Mouse (Mus musculus): ENCODE measurements around the gene Tmem40. TPM values are rescaled to one million over a fixed set of nuclear protein-coding genes. Genes with fewer than 3 reads are reported as not detected.

Tmem40 gene
- total and polyA plus RNA-seq, 3 experiments, result 0.92 to 2.4 TPM; not detected in 1

DNA sequence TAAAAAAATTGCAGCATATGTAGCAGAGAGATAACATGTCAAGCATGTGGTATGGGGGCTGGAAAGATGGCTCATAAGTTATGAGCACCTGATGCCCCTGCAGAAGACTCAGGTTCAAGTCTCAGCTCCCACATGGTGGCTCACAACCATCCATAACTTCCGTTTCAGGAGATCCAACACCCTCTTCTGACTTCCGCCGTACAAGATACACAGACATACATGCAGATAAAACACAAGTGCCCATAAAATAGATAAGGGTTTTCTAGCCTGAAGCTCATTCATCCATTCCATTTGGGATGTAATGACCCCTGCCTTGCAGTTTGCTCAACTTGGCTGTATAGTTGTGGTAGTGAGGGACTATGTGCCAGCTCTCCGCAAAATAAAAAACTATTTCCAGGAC, 72.1 kb downstream of the Tmem40 start:
- WGBS, result 70% methylated on average over 4 of the region's 4 CpGs
- no peak overlapping the region for H3K27ac ChIP-seq
- no peak for TF ChIP-seq POLR2A (IDR thresholded peaks at IDR 0.05; ENCODE audit: insufficient read depth, low read depth, low read length)
- no peak for TF ChIP-seq CTCF (IDR thresholded peaks at IDR 0.05)
- no peak for TF ChIP-seq EP300 (IDR thresholded peaks at IDR 0.05; ENCODE audit: insufficient read depth, low read depth, low read length)

DNA sequence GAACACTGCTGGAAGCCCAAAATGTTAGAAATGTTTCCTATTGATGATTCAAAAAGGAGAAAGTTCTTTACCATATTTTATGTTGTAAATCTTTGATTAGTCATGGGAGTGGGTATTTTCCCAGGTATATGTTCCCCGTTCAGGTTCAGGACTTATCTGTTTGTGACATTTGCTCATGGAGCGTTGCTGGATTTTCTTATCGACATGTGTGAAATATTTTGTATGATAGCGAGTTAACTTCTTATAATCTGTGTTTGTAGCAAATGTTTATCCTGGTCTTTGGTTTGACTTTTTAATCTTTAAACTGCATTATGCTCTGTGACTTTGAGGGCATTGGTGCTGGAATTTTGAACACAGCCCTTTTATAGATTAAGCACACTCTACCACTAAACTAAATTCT, 73.6 kb downstream of the Tmem40 start:
- Histone ChIP-seq H3K79me2 (replicated peaks; ENCODE audit: control insufficient read depth, insufficient read depth, low read length) (no peaks in the 10 kb centered on the region), H3K36me3 (ENCODE audit: control insufficient read depth, insufficient read depth, low read length) (no peaks in the 10 kb centered on the region), H3K27ac (no peak overlapping the region), H3K4me3 (no peak overlapping the region), H3K4me1 (ENCODE audit: control insufficient read depth, insufficient read depth, low read length) (peaks cover 1% of the 10 kb centered on the region; the same call in 1 of the 2 replicates), H3K9ac (ENCODE audit: low read depth, low read length) (no peak overlapping the region), H3K27me3 (ENCODE audit: control insufficient read depth, insufficient read depth, low read length) (no peaks in the 10 kb centered on the region)
- intact Hi-C loops (cut with DNase I), result no loop called here
- no peak for DNase-seq
- TF ChIP-seq CTCF (IDR thresholded peaks at IDR 0.05), result no peak
- no peak for TF ChIP-seq POLR2A (IDR thresholded peaks at IDR 0.05; ENCODE audit: insufficient read depth, low read depth, low read length)
- TF ChIP-seq EP300 (IDR thresholded peaks at IDR 0.05; ENCODE audit: insufficient read depth, low read depth, low read length), result no peak
- WGBS, result 67% methylated on average over 4 of the region's 4 CpGs

More for the DNA sequence above, 72.1 kb downstream of the Tmem40 start:
- no peaks in the 10 kb centered on the region for H3K27me3 ChIP-seq (ENCODE audit: control insufficient read depth, insufficient read depth, low read length)
- H3K79me2 ChIP-seq (replicated peaks; ENCODE audit: control insufficient read depth, insufficient read depth, low read length), result no peaks in the 10 kb centered on the region
- H3K9ac ChIP-seq (ENCODE audit: low read depth, low read length), result no peak overlapping the region
- H3K4me1 ChIP-seq (ENCODE audit: control insufficient read depth, insufficient read depth, low read length), result peaks cover 4% of the 10 kb centered on the region; the same call in 1 of the 2 replicates
- DNase-seq, result no peak
- H3K4me3 ChIP-seq, result no peak overlapping the region
- no peaks in the 10 kb centered on the region for H3K36me3 ChIP-seq (ENCODE audit: control insufficient read depth, insufficient read depth, low read length)
- intact Hi-C loops (cut with DNase I), result no loop called here

DNA sequence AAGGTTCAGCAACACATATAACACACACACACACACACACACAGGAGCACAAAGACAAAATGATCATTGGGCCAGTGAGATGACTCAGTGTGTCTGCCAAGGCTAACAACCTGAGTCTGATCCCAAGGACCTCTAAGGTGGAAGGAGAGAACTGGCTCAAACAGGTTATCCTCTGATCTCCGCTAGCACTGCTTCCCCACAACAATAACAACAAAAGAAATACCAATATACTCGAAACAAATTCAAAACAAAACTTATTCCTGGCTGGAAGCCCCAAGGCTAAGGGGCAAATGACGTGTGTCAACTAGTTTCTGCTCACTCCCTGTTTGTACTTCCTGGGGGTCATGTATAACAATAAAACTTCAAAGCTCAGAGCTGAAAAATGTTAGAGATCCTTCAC, 74.5 kb downstream of the Tmem40 start:
- H3K27ac ChIP-seq, result no peak overlapping the region
- H3K36me3 ChIP-seq (ENCODE audit: control insufficient read depth, insufficient read depth, low read length), result no peaks in the 10 kb centered on the region
- H3K4me1 ChIP-seq (ENCODE audit: control insufficient read depth, insufficient read depth, low read length), result peaks cover 1% of the 10 kb centered on the region; the same call in 1 of the 2 replicates
- no peak for TF ChIP-seq POLR2A (IDR thresholded peaks at IDR 0.05; ENCODE audit: insufficient read depth, low read depth, low read length)
- TF ChIP-seq CTCF (IDR thresholded peaks at IDR 0.05), result no peak
- TF ChIP-seq EP300 (IDR thresholded peaks at IDR 0.05; ENCODE audit: insufficient read depth, low read depth, low read length), result no peak
- no peak for DNase-seq
- no peak overlapping the region for H3K4me3 ChIP-seq
- 71% methylated on average over 3 of the region's 3 CpGs for WGBS
- H3K9ac ChIP-seq (ENCODE audit: low read depth, low read length), result no peak overlapping the region
- H3K79me2 ChIP-seq (replicated peaks; ENCODE audit: control insufficient read depth, insufficient read depth, low read length), result no peaks in the 10 kb centered on the region
- H3K27me3 ChIP-seq (ENCODE audit: control insufficient read depth, insufficient read depth, low read length), result no peaks in the 10 kb centered on the region
- intact Hi-C loops (cut with DNase I), result no loop called here

DNA sequence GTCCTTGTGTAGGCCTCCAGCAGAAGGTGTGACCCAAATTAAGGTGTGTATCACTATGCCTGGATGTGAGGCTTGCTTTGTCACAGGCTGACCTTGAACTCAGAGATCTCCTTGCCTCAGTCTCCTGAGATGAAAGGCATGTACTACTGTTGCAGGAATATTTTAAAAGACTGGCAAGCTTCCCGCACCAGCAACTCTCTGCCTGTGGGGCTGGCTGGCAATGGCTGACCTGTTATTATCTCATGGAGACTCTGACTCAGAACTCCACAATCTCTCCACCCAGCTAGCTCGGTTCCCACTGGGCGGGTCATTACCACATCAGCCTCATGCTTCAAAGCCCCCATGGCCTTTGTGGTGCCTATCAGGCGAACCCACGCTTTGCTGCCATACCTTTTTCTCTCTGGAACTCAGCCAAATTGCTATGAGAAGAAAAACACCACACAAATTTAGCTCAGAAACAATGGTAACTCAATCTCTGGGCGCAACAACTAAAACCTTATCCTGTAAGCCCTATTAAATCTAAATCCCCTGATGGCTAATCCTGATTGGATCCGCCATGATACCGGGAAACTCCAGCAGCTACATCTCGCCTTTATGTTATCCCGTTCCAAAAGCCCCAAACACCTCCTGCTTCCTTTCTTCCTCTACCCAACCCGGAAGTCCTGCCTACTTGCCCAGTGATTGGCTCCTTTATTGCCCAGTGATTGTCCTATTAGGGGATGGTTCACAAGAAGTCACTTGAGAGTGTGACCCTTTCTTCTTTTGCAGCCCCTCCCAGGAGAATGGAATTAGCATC, 77.2 kb downstream of the Tmem40 start:
- Histone ChIP-seq H3K36me3 (ENCODE audit: control insufficient read depth, insufficient read depth, low read length) (no peaks in the 10 kb centered on the region), H3K27me3 (ENCODE audit: control insufficient read depth, insufficient read depth, low read length) (no peaks in the 10 kb centered on the region)
- 53% methylated on average over 11 of the region's 11 CpGs for WGBS

GRCm38 (mm10) chr6:115684271-115684670, 77.9 kb downstream of the Tmem40 start:
- DNase-seq, result no peak
- H3K36me3 ChIP-seq (ENCODE audit: control insufficient read depth, insufficient read depth, low read length), result no peaks in the 10 kb centered on the region
- TF ChIP-seq POLR2A (IDR thresholded peaks at IDR 0.05; ENCODE audit: insufficient read depth, low read depth, low read length) (no peak), EP300 (IDR thresholded peaks at IDR 0.05; ENCODE audit: insufficient read depth, low read depth, low read length) (no peak), CTCF (IDR thresholded peaks at IDR 0.05) (no peak)
- H3K27me3 ChIP-seq (ENCODE audit: control insufficient read depth, insufficient read depth, low read length), result no peaks in the 10 kb centered on the region
- no peak overlapping the region for H3K27ac ChIP-seq
- intact Hi-C loops (cut with DNase I), result no loop called here
- WGBS, result 95% methylated on average over 2 of the region's 2 CpGs
- H3K9ac ChIP-seq (ENCODE audit: low read depth, low read length), result no peak overlapping the region
- no peaks in the 10 kb centered on the region for H3K4me1 ChIP-seq (ENCODE audit: control insufficient read depth, insufficient read depth, low read length)
- H3K79me2 ChIP-seq (replicated peaks; ENCODE audit: control insufficient read depth, insufficient read depth, low read length), result no peaks in the 10 kb centered on the region
- no peak overlapping the region for H3K4me3 ChIP-seq

More for the DNA sequence above, 77.2 kb downstream of the Tmem40 start:
- no peak overlapping the region for H3K4me3 ChIP-seq
- TF ChIP-seq EP300 (IDR thresholded peaks at IDR 0.05; ENCODE audit: insufficient read depth, low read depth, low read length) (no peak), CTCF (IDR thresholded peaks at IDR 0.05) (no peak), POLR2A (IDR thresholded peaks at IDR 0.05; ENCODE audit: insufficient read depth, low read depth, low read length) (no peak)
- H3K79me2 ChIP-seq (replicated peaks; ENCODE audit: control insufficient read depth, insufficient read depth, low read length), result no peaks in the 10 kb centered on the region
- H3K27ac ChIP-seq, result no peak overlapping the region
- no peak overlapping the region for H3K9ac ChIP-seq (ENCODE audit: low read depth, low read length)
- intact Hi-C loops (cut with DNase I), result no loop called here
- no peaks in the 10 kb centered on the region for H3K4me1 ChIP-seq (ENCODE audit: control insufficient read depth, insufficient read depth, low read length)
- DNase-seq, result no peak

DNA sequence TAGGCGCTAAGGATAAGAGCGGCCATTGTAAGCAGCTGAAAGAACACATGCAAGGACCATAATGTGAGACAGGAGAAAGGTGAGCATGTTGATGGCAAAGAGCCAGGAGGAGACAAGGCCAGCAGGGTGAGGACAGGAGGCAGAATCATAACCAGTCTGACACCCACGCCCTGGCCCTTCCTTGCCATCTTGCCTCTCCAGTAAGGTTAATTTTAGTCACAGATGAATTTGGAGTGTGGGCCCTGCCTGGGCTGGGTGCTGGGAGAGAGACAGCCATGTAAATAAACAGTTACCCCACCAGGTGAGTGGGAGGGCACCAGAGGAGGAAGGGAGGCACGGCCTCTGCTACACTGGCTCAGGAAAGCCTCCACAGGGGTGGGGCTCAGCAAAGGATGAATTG, 81.1 kb downstream of the Tmem40 start:
- no peak overlapping the region for H3K9ac ChIP-seq (ENCODE audit: low read depth, low read length)
- H3K27ac ChIP-seq, result no peak overlapping the region
- H3K4me1 ChIP-seq (ENCODE audit: control insufficient read depth, insufficient read depth, low read length), result peaks cover 1% of the 10 kb centered on the region; the same call in 1 of the 2 replicates
- H3K27me3 ChIP-seq (ENCODE audit: control insufficient read depth, insufficient read depth, low read length), result no peaks in the 10 kb centered on the region
- H3K36me3 ChIP-seq (ENCODE audit: control insufficient read depth, insufficient read depth, low read length), result no peaks in the 10 kb centered on the region
- TF ChIP-seq POLR2A (IDR thresholded peaks at IDR 0.05; ENCODE audit: insufficient read depth, low read depth, low read length), result no peak
- TF ChIP-seq EP300 (IDR thresholded peaks at IDR 0.05; ENCODE audit: insufficient read depth, low read depth, low read length), result no peak
- no peak for TF ChIP-seq CTCF (IDR thresholded peaks at IDR 0.05)
- H3K79me2 ChIP-seq (replicated peaks; ENCODE audit: control insufficient read depth, insufficient read depth, low read length), result no peaks in the 10 kb centered on the region; the same call in 1 of the 2 replicates
- intact Hi-C loops (cut with DNase I), result no loop called here
- DNase-seq, result no peak
- 70% methylated on average over 4 of the region's 4 CpGs for WGBS
- no peak overlapping the region for H3K4me3 ChIP-seq

Small RNAs within 50 kb of the gene (microRNA-seq; reads per million reads assigned to microRNA genes)
- 0 reads per million in 2 experiments for gene Mir7660

Other genes starting within 250 kb of the Tmem40 start
- 1 to 10 TPM; 6.1 to 7.2 TPM for gene Tsen2, start 217.7 kb downstream of the Tmem40 start, total RNA-seq (2021)
- 3.9 and 4.3 TPM in 2 replicates for gene Tsen2, start 217.7 kb downstream of the Tmem40 start, polyA plus RNA-seq (2012; rRNA removed)
- under 1 TPM; 0.55 to 0.84 TPM for gene Mkrn2os, start 169.8 kb downstream of the Tmem40 start, total RNA-seq (2021)
- gene Mkrn2os, start 169.8 kb downstream of the Tmem40 start, polyA plus RNA-seq (2012; rRNA removed), result 1.9 and 2.3 TPM in 2 replicates
- 10 to 100 TPM; 36.4 to 45.2 TPM for gene Mkrn2, start 160.5 kb downstream of the Tmem40 start, total RNA-seq (2021)
- gene Mkrn2, start 160.5 kb downstream of the Tmem40 start, polyA plus RNA-seq (2012; rRNA removed), result 105 and 119 TPM in 2 replicates
- gene Raf1, start 85.8 kb downstream of the Tmem40 start, total RNA-seq (2021), result 100 to 1,000 TPM; 103 to 109 TPM
- 145 and 186 TPM in 2 replicates for gene Raf1, start 85.8 kb downstream of the Tmem40 start, polyA plus RNA-seq (2012; rRNA removed)
- gene Cand2, start 12.1 kb upstream of the Tmem40 start, total RNA-seq (2021), result 10 to 100 TPM; 69.3 to 77.2 TPM
- gene Cand2, start 12.1 kb upstream of the Tmem40 start, polyA plus RNA-seq (2012; rRNA removed), result 59.0 and 68.4 TPM in 2 replicates
- 100 to 1,000 TPM; 579 to 679 TPM for gene Rpl32, start 46.3 kb upstream of the Tmem40 start, total RNA-seq (2021)
- gene Rpl32, start 46.3 kb upstream of the Tmem40 start, polyA plus RNA-seq (2012; rRNA removed), result 328 and 413 TPM in 2 replicates
- under 1 TPM; 0.16 to 0.26 TPM for gene Efcab12, start 76.0 kb upstream of the Tmem40 start, total RNA-seq (2021)
- gene Efcab12, start 76.0 kb upstream of the Tmem40 start, polyA plus RNA-seq (2012; rRNA removed), result 0.06 and 0.14 TPM in 2 replicates
- gene Mbd4, start 91.0 kb upstream of the Tmem40 start, total RNA-seq (2021), result 1 to 10 TPM in 1 of 2 experiments, under 1 TPM in 1; 0.93 to 1.5 TPM
- 1.2 and 1.5 TPM in 2 replicates for gene Mbd4, start 91.0 kb upstream of the Tmem40 start, polyA plus RNA-seq (2012; rRNA removed)
- gene Ift122, start 91.1 kb upstream of the Tmem40 start, total RNA-seq (2021), result 1 to 10 TPM; 6.6 to 7.3 TPM
- gene Ift122, start 91.1 kb upstream of the Tmem40 start, polyA plus RNA-seq (2012; rRNA removed), result 12.8 and 15.2 TPM in 2 replicates
- under 1 TPM in 1 of 2 experiments, not detected in 1; 0.23 TPM for gene Rho, start 169.3 kb upstream of the Tmem40 start, total RNA-seq (2021)
- gene Rho, start 169.3 kb upstream of the Tmem40 start, polyA plus RNA-seq (2012; rRNA removed), result 0.44 and 1.3 TPM in 2 replicates
- not detected for gene H1foo, start 182.5 kb upstream of the Tmem40 start, total RNA-seq (2021)
- gene H1foo, start 182.5 kb upstream of the Tmem40 start, polyA plus RNA-seq (2012; rRNA removed), result not detected in 2 replicates
- gene Plxnd1, start 232.6 kb upstream of the Tmem40 start, total RNA-seq (2021), result 10 to 100 TPM; 58.8 to 90.6 TPM
- gene Plxnd1, start 232.6 kb upstream of the Tmem40 start, polyA plus RNA-seq (2012; rRNA removed), result 79.9 and 102 TPM in 2 replicates